Mouse (Mus musculus) kidney, postnatal 4 days (tissue): Measurements from ENCODE around the gene Arid5b.

Experiments
- DNase-seq, 2 experiments: peaks; one replicate each; pipeline ENCODE4 v3.0.0; 2021; ENCODE audit warnings: mixed read lengths in 2 of 2

Gene Arid5b

GRCm38 (mm10) chr10:68079910-68080670 is 198.4 kb downstream of the Arid5b start:
- no peak for DNase-seq

DNA sequence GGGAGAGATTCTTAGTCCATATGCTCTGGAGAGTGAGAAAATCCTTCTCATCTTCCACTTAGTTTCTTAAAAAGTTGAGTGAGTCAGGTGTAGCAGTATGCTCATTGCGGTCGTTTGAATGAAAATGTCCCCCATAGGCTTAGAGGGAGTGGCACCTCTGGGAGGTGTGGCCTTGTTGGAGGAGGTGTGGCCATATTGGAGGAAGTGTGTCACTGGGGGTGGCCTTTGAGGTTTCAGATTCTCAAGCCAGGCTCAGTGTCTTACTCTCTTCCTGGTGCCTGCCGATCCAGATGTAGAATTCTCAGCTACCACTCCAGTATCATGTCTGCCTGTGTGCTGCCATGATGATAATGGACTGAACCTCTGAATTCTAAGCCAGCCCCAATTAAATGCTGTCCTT is 199.8 kb downstream of the Arid5b start:
- DNase-seq = no peak

GRCm38 (mm10) chr10:68075181-68075580 is 203.4 kb downstream of the Arid5b start:
- no peak for DNase-seq

GRCm38 (mm10) chr10:68074291-68074690 is 204.2 kb downstream of the Arid5b start:
- DNase-seq = no peak

DNA sequence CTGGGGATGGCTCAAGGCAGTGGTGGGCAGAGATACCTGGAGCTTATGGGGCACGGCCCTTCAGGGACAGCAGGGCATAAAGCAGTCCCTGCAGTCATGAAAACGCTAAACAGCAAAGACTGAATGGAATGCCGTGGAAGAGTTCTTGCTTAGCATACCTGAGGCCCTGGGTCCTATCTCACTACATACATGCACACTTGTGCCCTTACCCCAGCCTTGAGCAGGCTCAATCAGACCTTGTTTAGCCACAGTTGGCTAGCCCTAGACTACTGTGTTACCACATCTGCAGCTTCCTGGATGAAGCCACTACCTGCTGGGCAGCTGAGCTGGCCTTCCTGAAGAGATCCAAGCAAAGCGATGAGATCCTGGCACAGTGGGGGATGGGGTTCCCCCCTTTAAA is 205.9 kb downstream of the Arid5b start:
- DNase-seq = no peak

GRCm38 (mm10) chr10:68071041-68071440 is 207.5 kb downstream of the Arid5b start:
- no peak for DNase-seq

- DNase-seq = no peak
These were observed 210.1 kb downstream of the Arid5b start for GRCm38 (mm10) chr10:68068426-68068825.

GRCm38 (mm10) chr10:68067961-68068360 is 210.6 kb downstream of the Arid5b start:
- DNase-seq = no peak

GRCm38 (mm10) chr10:68066173-68066572 is 212.4 kb downstream of the Arid5b start:
- DNase-seq = no peak

GRCm38 (mm10) chr10:68064571-68064970 is 214.0 kb downstream of the Arid5b start:
- no peak for DNase-seq

DNA sequence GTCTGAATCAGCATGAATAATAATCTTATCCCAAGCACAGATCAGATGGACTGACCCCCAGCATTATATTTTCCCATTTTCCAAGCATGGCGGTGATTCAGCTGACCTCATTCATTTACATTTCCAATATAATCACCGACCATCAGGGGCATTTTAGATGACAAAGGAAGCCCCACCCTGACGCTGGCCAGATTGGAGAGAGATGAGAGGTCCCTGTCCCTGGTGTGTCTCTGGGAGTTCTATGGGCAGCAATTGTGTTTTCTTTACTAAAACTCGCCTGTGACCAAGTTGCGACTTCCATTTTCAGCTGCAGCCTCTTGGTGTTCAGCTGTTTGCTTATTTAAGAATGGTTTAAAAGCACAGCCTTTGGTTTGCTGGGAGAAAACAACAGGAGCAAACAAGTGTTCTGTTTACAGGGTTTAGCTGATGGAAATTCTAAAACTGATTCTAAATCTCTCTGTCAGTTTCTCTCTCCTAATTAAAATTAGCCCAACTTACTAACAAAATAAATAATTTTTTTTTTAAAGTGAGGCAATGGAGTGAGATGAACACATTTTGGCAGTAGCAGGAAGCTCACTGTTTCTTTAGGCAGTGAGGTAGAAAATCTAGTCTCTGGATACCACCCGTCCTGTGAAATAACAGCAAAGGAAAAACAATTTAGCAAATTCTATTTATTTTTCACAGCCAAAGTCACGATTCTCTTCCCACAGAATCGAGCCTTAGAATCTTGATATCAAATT is 214.6 kb downstream of the Arid5b start:
- no peak for DNase-seq

DNA sequence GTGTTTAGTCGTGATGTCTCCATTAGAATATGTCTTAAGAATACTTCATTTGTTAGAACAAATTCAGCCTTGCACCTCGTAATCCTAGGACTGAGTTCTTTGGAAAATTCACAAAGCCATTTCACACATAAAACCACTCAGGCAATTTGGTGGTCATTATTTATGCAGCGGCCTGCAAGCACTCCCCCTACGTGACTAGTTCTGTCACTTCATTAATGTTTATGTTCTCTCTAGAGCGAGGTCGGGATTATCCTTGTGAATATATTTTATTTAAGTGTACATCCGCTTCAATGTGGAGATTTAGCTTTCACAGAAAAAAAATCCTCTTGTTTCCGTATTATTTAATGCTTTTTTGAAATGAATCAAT is 217.3 kb downstream of the Arid5b start:
- DNase-seq = no peak

DNA sequence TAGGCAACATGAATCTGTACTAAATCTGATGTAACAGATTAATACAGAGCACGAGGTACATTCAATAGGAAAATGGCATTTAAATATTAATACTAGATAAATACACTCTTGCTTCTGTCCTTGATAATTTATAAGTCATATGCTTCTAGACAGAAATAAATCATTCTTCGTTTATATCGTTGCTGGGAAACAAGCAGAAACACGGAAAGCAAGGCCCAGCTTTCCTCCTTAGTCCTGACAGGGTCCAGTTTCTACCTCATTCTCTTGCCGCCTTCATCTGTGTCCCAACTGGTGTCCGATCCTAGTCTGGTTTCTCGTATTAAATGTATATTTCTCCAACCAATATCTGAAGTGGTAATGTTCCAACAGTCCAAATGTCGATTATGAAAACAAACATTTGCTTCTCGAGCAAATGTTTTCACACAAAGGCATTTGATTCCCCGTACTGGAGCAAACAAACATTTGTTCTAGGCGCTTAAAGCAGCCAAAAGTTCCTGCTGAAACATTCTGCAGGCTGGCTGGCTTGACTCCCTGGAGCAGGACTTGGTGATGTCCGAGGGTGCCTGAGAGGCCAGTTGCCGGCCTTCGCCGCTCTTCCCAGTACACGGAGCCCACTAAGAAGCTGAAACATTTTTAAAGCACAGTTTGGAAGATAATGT is 217.8 kb downstream of the Arid5b start:
- DNase-seq = peak; percentile 38 to 55

DNA sequence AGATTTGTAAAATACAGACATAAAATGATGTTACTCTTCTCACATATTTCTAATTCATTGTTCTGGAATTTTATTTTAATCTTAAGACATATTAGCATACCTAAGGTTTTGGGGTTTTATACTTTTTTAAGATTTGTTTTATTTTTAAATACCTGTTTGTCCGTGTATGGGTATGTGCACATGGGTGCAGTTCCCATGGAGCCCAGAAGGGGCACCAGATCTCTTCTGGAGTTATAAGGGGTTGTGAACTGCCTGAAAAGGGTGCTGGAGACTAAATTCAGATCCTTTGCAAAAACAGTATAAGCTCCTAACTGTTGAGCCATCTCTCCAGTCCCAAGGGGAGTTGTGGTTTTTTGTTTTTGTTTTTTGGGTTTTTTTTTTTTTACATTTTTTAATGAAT is 220.2 kb downstream of the Arid5b start:
- no peak for DNase-seq

GRCm38 (mm10) chr10:68057841-68058240 is 220.7 kb downstream of the Arid5b start:
- DNase-seq = no peak

GRCm38 (mm10) chr10:68054706-68055105 is 223.8 kb downstream of the Arid5b start:
- no peak for DNase-seq

GRCm38 (mm10) chr10:68054131-68054530 is 224.4 kb downstream of the Arid5b start:
- no peak for DNase-seq

DNA sequence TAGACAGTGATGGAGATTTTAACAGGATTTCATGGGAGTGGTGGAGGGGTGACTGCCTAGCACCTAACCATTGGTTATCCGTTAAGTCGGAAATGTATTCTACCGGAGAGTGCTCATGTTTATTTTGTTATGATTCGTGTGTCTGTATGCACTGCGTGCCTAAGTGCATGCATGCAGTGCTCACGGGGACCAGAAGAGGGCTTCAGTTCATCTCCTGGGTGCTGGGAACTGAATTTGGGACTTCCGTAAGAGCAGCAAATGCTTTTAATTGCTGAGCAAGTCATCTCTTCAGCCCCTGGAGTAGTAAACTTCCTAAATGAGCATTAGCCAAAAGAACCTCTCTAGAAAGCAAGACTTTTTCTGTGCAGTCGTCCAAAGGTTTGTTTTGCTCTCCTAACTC is 226.2 kb downstream of the Arid5b start:
- DNase-seq = no peak

GRCm38 (mm10) chr10:68051316-68051933 is 227.1 kb downstream of the Arid5b start:
- DNase-seq = no peak

DNA sequence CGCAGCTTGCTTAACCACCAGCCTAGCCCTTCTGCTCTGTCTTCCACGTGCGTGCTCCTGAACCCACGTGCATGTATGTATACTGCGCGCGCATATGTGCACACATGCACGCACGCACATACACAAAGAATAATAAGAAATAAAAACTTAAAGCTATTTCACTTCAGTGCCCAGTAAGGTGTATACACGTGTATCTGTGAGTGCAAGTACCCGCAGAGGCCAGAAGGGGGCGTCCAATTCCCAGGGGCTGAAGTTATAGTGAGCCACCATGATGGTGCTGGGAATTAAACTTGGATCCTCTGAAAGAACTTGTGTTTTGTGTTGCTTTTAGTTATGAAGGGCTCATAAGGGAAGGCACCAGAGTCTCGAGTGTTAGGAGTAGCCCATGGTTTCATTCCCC is 227.7 kb downstream of the Arid5b start:
- DNase-seq = no peak

GRCm38 (mm10) chr10:68048641-68049305 is 229.8 kb downstream of the Arid5b start:
- no peak for DNase-seq

- no peak for DNase-seq
These were observed 233.7 kb downstream of the Arid5b start for GRCm38 (mm10) chr10:68044864-68045263.

DNA sequence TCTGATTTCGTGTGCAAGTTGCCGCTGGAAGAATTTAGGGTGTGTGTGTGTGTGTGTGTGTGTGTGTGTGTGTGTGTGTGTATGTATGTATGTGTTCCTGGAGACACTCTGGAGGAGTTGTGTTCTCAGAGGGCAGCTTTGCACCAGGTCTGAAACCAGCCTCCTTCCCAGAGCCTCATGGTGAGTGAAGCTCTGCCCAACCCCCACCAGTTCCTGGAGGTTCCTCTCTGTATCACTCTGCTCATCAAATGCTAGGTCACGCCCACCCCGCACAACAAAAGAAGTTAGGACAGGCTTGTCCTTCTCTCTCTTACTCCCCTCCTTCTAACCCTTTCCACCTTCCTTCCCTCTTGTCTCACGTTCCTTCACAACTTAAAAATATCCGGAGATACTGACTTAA is 234.6 kb downstream of the Arid5b start:
- DNase-seq = peak; percentile 23 to 31
